Mouse (Mus musculus) forebrain, postnatal 0 days (tissue): ENCODE measurements around the gene Cdk5rap3. TPM values are rescaled to one million over a fixed set of nuclear protein-coding genes. Genes with fewer than 3 reads are reported as not detected.
A peak's percentile ranks its signal among the peaks of the same experiment; 100 is the strongest.

Source experiments
- ATAC-seq: fragments of 200-750 bp; cut with Nextera tagmentation; 2 replicates; pipeline ENCODE4 v1.8.0; 2017; ENCODE audit warnings: mild to moderate bottlenecking, moderate library complexity
- DNase-seq: peaks from one replicate; pipeline ENCODE4 v3.0.0-alpha.2; 2015
- H3K27ac ChIP-seq: fragments of 300-500 bp; sonication (generic); 2 replicates; pipeline ENCODE4 v1.5.1; 2014; ENCODE audit warnings: low read depth, mild to moderate bottlenecking, antibody characterized with exemption, low read length, moderate library complexity, mixed read lengths
- H3K27me3 ChIP-seq: fragments of 300-500 bp; sonication (generic); 2 replicates; pipeline ENCODE4 v1.6.1; 2014; ENCODE audit warnings: mild to moderate bottlenecking, low read length, mixed read lengths; ENCODE audit not compliant: insufficient read depth
- H3K36me3 ChIP-seq: fragments of 300-500 bp; sonication (generic); 2 replicates; pipeline ENCODE4 v1.6.1; 2014; ENCODE audit warnings: mild to moderate bottlenecking, moderate library complexity; ENCODE audit not compliant: insufficient read depth
- H3K4me1 ChIP-seq: fragments of 300-500 bp; sonication (generic); 2 replicates; pipeline ENCODE4 v1.6.1; 2014; ENCODE audit warnings: antibody characterized with exemption; ENCODE audit not compliant: insufficient read depth
- H3K4me2 ChIP-seq: fragments of 300-500 bp; sonication (generic); 2 replicates; pipeline ENCODE4 v1.6.1; 2014; ENCODE audit warnings: low read depth, mild to moderate bottlenecking, moderate library complexity
- H3K4me3 ChIP-seq: fragments of 300-500 bp; sonication (generic); 2 replicates; pipeline ENCODE4 v1.5.1; 2014; ENCODE audit warnings: low read depth, low read length, mixed read lengths
- H3K9ac ChIP-seq: fragments of 300-500 bp; sonication (generic); 2 replicates; pipeline ENCODE4 v1.6.1; 2014; ENCODE audit warnings: mild to moderate bottlenecking
- H3K9me3 ChIP-seq: fragments of 300-500 bp; sonication (generic); 2 replicates; pipeline ENCODE4 v1.6.1; 2016; ENCODE audit warnings: low read length
- CTCF ChIP-seq: sonication (generic); IDR thresholded peaks from 2 replicates; pipeline ENCODE4 v1.5.1; 2016; ENCODE audit warnings: antibody characterized with exemption, control low read depth, low read depth
- WGBS: fragments of 180-500 bp; shearing (Covaris S2); extraction: QIAGEN DNeasy Blood & Tissue Kit; methylation state at CpG from one replicate; pipeline ENCODE4 v1.1.7; 2014; 5-methylcytosine and 5-hydroxymethylcytosine counted together
- polyA plus RNA-seq: library from polyadenylated mRNA; unstranded; fragments of >200 nt; fragmentation: Nextera tagmentation; extraction: Ambion mirVana; gene quantifications from 2 replicates; pipeline ENCODE4 v1.2.1, GENCODE M21; 2015
- total RNA-seq: library from RNA; depleted of rRNA; stranded (reverse); fragments of >200 nt; gene quantifications from 2 replicates; pipeline ENCODE4 v1.2.3, GENCODE M21; 2014

Cdk5rap3 gene
- total and polyA plus RNA-seq, 2 experiments from 2014 or later: 54.9 to 86.4 TPM

DNA sequence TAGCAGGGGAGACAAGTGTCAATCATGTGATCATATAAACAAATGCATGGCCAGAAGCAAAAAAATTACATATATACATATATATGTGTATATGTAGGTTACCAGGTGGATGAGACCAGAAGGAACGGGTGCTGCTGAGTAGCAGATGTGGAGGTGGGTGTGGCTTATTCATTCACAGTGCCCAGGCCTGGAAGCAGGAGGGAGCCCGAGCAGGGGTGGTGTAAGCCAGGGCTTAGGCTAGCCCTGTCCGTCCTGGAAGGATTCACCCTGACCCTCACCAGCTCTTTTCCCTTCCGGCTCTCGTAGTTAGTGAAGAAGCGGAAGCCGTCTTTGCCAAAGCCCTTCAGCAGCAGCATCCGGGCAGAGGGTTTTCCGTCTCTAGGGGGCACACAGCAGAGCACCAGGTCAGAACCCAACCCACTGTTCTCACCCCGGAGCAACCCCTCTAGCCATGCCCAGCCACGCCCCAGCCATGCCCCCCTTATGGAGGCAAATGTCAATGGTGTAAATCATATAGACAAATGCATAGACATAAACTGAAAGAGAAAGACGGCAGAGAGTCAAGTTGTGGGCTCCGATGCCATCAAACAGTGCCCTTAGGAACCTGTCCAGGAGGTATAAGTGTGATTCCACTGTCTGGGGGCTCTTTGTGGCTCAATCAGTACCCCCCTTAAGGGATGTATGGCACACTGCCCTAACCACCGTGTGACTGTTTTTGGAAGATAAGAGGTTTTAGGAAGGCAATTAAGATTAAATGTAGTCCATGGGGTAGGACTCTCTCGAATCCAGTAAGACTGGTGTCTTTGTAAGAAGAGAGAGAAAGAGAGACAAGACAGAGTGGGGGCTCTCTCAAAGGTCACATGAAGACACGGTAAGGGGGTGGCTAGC, 24.5 kb upstream of the Cdk5rap3 start:
- H3K27ac ChIP-seq: no peak overlapping the region
- no peak overlapping the region for H3K4me3 ChIP-seq
- no peaks in the 10 kb centered on the region for H3K27me3 ChIP-seq
- ATAC-seq (no peak), DNase-seq (no peak)
- H3K4me1 ChIP-seq: 0 out of 2 replicates have a peak, but pooled peaks cover 6% of the 10 kb centered on the region
- H3K36me3 ChIP-seq: no peaks in the 10 kb centered on the region
- TF ChIP-seq CTCF: no peak
- no peak overlapping the region for H3K9ac ChIP-seq
- no peak overlapping the region for H3K4me2 ChIP-seq
- 77% methylated on average over 16 of the region's 16 CpGs for WGBS
- no peaks in the 10 kb centered on the region for H3K9me3 ChIP-seq

DNA sequence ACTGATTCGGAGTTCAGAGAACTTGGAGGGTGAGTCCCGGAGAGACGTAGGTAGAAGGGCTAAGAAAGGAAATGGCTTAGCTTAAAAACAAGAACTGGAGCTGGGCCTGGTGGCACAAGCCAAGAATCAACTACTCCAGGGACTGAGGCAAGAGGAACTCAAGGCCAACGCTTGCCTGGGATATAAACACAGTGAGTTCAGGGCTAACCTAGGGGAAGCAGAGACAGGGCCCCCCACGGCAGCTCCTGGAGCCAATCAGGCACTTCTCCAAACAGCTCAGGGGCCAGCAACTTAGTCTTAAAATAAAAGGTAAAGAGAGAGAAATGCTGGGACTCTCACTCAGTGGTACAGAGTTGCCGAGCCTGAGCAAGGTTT, 22.1 kb upstream of the Cdk5rap3 start:
- DNase-seq (no peak), ATAC-seq (no peak)
- TF ChIP-seq CTCF: no peak
- Histone ChIP-seq H3K27ac (no peak overlapping the region), H3K4me1 (no peaks in the 10 kb centered on the region), H3K9me3 (no peaks in the 10 kb centered on the region), H3K4me2 (no peak overlapping the region), H3K27me3 (no peaks in the 10 kb centered on the region), H3K9ac (no peak overlapping the region), H3K4me3 (no peak overlapping the region), H3K36me3 (no peaks in the 10 kb centered on the region)
- WGBS: 85% methylated on average over 6 of the region's 6 CpGs

DNA sequence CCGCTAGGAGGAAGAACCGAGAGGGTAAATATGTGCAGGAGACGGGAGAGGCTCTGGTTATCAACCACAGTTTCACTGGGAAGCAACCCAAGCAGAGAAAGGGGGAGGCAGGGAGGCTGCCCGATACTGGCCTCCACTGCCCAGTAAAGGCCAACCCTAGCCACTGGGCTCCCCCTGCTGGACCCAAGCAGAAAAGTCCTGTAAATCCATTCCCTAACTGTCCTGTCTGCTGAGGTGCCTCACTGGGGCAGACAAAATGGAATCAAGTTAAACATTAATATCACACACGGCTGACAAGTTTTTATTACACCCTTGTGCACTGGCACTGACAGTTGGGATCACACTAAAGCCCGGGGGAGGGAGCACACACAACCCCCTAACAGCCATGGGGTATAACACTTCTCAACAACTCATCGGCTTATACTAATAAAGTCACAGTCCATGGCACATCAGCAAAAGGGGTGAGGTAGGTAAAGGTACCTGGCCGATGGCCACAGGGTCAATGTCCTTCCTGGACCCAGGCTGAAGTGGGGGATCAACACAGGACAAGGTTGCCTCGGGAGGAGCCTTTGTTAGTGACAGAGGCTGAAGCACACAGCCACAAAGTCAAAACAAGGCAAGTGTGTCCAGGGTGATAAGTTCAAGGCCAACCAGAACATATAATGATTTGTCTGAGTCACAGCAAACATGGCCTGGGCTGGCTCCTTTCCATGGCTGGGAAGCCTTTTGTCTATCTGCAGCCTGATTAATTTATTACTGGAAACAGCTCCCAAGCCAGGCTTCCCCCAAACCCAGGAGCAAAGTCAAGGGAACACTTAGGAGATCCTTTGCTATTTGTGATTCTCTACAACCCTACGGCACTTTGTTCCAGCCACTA, 21.5 kb upstream of the Cdk5rap3 start:
- Histone ChIP-seq H3K27ac (no peak overlapping the region), H3K27me3 (no peaks in the 10 kb centered on the region), H3K9ac (no peak overlapping the region), H3K9me3 (no peaks in the 10 kb centered on the region), H3K4me2 (no peak overlapping the region), H3K4me3 (no peak overlapping the region), H3K4me1 (no peaks in the 10 kb centered on the region), H3K36me3 (no peaks in the 10 kb centered on the region)
- no peak for DNase-seq
- 56% methylated on average over 10 of the region's 10 CpGs for WGBS
- TF ChIP-seq CTCF: peak; percentile 61
- no peak for ATAC-seq

DNA sequence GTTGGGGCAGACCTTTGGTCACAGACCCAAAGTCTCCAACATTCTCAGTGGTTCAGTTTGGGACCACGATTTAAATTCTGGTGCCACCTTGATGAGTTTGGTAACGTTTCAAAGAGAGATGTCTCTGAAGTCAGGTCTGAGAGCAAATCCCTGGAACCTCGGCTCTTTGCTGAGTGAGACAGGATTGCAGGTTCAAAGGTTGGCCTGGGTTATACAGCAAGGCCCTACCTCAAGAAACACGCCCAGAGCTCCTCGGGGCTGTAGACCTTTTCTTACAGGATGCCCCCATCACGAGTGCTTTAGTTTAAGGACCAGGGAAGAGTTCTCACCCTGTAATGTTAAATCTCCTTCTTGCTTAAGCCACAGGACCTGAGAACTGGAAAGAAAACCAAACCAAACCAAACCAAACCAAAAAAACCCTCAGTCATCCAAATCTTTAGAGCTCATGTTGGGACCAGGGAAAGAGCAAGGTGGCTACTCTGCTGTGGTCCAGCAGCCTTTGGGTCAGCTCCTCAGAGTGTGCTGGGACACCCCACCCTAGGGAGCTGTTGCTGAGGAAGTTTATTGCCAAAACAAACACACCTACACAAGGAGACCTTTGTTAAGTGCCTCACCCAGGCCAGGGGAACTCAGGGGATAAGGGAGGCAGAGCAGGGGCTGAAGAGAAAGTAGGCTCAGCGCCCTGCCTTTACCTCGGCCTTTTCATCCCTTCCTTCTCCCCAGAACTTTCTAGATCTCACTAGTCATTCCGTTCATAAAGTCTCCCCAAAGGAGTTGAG, 19.8 kb upstream of the Cdk5rap3 start:
- Histone ChIP-seq H3K27me3 (no peaks in the 10 kb centered on the region), H3K4me3 (no peak overlapping the region), H3K36me3 (no peaks in the 10 kb centered on the region), H3K27ac (no peak overlapping the region), H3K9me3 (no peaks in the 10 kb centered on the region), H3K4me2 (no peak overlapping the region), H3K9ac (no peak overlapping the region), H3K4me1 (no peaks in the 10 kb centered on the region)
- no peak for ATAC-seq
- DNase-seq: no peak
- TF ChIP-seq CTCF: no peak
- WGBS: 86% methylated on average over 9 of the region's 9 CpGs

DNA sequence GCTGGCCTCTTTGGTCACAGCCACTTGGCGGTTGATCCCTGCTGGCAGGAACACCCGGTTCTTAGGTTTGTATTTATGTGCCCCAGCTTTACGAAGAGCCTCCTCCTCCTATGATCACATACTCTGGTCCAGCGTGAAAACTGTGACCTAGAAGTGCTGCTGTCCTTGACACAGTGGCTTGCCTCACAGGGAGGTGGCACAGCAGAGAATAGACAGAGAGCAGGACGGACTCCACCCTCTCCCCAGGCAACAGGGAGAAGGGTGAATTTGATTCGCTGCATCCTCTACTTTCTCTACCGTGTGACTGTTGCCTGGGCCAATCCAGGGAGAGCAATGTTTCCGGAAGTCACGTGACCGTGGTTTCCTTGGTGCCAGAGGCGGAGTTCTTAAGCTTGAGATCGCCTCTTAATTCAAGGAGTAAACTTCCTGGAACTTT, 18.6 kb upstream of the Cdk5rap3 start:
- H3K9ac ChIP-seq: no peak overlapping the region
- no peak overlapping the region for H3K4me3 ChIP-seq
- no peaks in the 10 kb centered on the region for H3K4me1 ChIP-seq
- ATAC-seq: peak; percentile 94
- H3K36me3 ChIP-seq: no peaks in the 10 kb centered on the region
- WGBS: 27% methylated on average over 12 of the region's 12 CpGs
- TF ChIP-seq CTCF: no peak
- H3K27ac ChIP-seq: no peak overlapping the region
- H3K27me3 ChIP-seq: no peaks in the 10 kb centered on the region
- peak; percentile 58 for DNase-seq
- H3K4me2 ChIP-seq: peak overlapping the region; percentile 39
- H3K9me3 ChIP-seq: no peaks in the 10 kb centered on the region

DNA sequence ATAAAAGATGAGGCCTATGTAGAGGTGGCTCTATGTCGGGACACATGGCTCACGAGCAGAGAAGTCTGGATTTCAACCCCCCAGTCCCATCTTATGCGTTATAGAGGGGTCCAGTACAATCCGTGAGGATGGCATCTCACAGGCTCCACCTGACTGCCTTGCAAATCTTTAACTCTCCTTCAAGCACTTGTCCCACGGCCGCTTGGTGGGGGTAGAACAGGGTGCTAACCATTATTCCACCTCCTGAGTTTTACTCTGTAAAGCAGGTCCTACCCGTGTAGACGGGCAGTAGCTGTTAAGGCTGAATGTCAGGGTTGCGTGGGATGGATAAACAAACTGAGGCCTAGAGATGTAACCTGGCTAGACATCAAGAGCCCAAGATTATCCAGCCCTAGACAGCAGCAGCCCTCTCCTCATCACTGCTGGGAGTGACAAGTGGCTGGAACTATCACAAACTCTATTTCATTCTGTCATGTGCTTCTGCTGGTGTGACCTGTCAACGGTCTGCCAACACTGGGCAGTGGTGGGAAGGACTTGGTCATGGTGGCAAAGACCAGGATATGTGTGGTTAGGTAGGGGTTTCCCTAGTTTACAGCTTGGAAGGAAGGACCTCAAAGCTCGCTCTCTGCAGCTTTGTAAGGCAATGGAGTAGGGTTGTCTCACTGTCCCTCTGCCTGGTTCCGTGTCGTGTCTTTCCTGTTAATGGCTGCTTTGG, 17.4 kb upstream of the Cdk5rap3 start:
- Histone ChIP-seq H3K36me3 (no peaks in the 10 kb centered on the region), H3K9me3 (no peaks in the 10 kb centered on the region), H3K27me3 (no peaks in the 10 kb centered on the region), H3K4me2 (no peak overlapping the region), H3K27ac (no peak overlapping the region), H3K9ac (no peak overlapping the region), H3K4me1 (no peaks in the 10 kb centered on the region), H3K4me3 (no peak overlapping the region)
- DNase-seq (no peak), ATAC-seq (no peak)
- TF ChIP-seq CTCF: no peak
- 92% methylated on average over 13 of the region's 13 CpGs for WGBS
